Mouse (Mus musculus) embryonic facial prominence, embryonic 11.5 days (tissue): ENCODE data around the gene Wdr83. TPM values are rescaled to one million over a fixed set of nuclear protein-coding genes. Genes with fewer than 3 reads are reported as not detected.
"Not testable (repeated sequence)": the region's sequence is repeated elsewhere in the genome, so short reads cannot be mapped to it uniquely, and the experiment has no call there.

ENCODE experiments used
- ATAC-seq: fragments of 200-750 bp; cut with Nextera tagmentation; replicated peaks from 2 replicates; pipeline ENCODE4 v1.8.0; 2017; ENCODE audit warnings: low read depth; ENCODE audit not compliant: insufficient number of reproducible peaks, low FRiP score, low TSS enrichment
- DNase-seq: peaks from one replicate; pipeline ENCODE4 v3.0.0-alpha.2; 2015; ENCODE audit warnings: low spot score
- H3K27ac ChIP-seq: fragments of 300-500 bp; sonication (generic); replicated peaks from 2 replicates; pipeline ENCODE4 v1.5.1; 2014; ENCODE audit warnings: mild to moderate bottlenecking, low read depth, low read length, control low read depth
- H3K27me3 ChIP-seq: fragments of 300-500 bp; sonication (generic); 2 replicates; pipeline ENCODE4 v1.6.1; 2014; ENCODE audit warnings: mild to moderate bottlenecking, low read length, moderate library complexity, mixed read lengths; ENCODE audit not compliant: control insufficient read depth, insufficient read depth
- H3K36me3 ChIP-seq: fragments of 300-500 bp; sonication (generic); replicated peaks from 2 replicates; pipeline ENCODE4 v1.6.1; 2014; ENCODE audit warnings: low read depth, mild to moderate bottlenecking, low read length, moderate library complexity, mixed read lengths; ENCODE audit not compliant: control insufficient read depth, insufficient read depth
- H3K4me1 ChIP-seq: fragments of 300-500 bp; sonication (generic); 2 replicates; pipeline ENCODE4 v1.6.1; 2014; ENCODE audit warnings: low read length, mixed read lengths; ENCODE audit not compliant: control insufficient read depth, insufficient read depth
- H3K4me2 ChIP-seq: fragments of 300-500 bp; sonication (generic); 2 replicates; pipeline ENCODE4 v1.6.1; 2014; ENCODE audit warnings: low read depth, mild to moderate bottlenecking, control low read depth, low read length, moderate library complexity
- H3K4me3 ChIP-seq: fragments of 300-500 bp; sonication (generic); 2 replicates; pipeline ENCODE4 v1.5.1; 2014; ENCODE audit warnings: low read depth, low read length, control low read depth
- H3K9ac ChIP-seq: fragments of 300-500 bp; sonication (generic); replicated peaks from 2 replicates; pipeline ENCODE4 v1.6.1; 2014; ENCODE audit warnings: mild to moderate bottlenecking, control low read depth, low read length
- H3K9me3 ChIP-seq: fragments of 300-500 bp; sonication (generic); replicated peaks from 2 replicates; pipeline ENCODE4 v1.6.1; 2016; ENCODE audit warnings: mild to moderate bottlenecking, low read length, inconsistent platforms, mixed read lengths; ENCODE audit not compliant: control insufficient read depth
- WGBS: fragments of 180-500 bp; shearing (Covaris S2); extraction: QIAGEN DNeasy Blood & Tissue Kit; methylation state at CpG from one replicate; pipeline ENCODE4 v1.1.7; 2014; 5-methylcytosine and 5-hydroxymethylcytosine counted together
- polyA plus RNA-seq: library from polyadenylated mRNA; unstranded; fragments of >200 nt; fragmentation: Nextera tagmentation; extraction: Ambion mirVana; gene quantifications from 2 replicates; pipeline ENCODE4 v1.2.1, GENCODE M21; 2014

Gene Wdr83
- polyA plus RNA-seq, 1 experiment from 2014 or later, result 48.6 TPM

GRCm38 (mm10) chr8:85086238-85086637, 5.1 kb upstream of the Wdr83 start:
- Histone ChIP-seq H3K4me2 (no peak overlapping the region), H3K9ac (no peak overlapping the region), H3K36me3 (peaks cover 2% of the 10 kb centered on the region; the same call in 1 of the 2 replicates), H3K27ac (no peak overlapping the region), H3K4me1 (no peaks in the 10 kb centered on the region; the same call in 1 of the 2 replicates), H3K27me3 (no peaks in the 10 kb centered on the region), H3K9me3 (no peaks in the 10 kb centered on the region), H3K4me3 (no peak overlapping the region)
- DNase-seq, result no peak
- 79% methylated on average over 3 of the region's 3 CpGs for WGBS
- no peak for ATAC-seq

- DNase-seq (no peak), ATAC-seq (no peak)
- H3K36me3 ChIP-seq, result peaks cover 2% of the 10 kb centered on the region; the same call in 1 of the 2 replicates
- H3K4me3 ChIP-seq, result no peak overlapping the region
- no peaks in the 10 kb centered on the region; the same call in 1 of the 2 replicates for H3K4me1 ChIP-seq
- no peak overlapping the region for H3K9ac ChIP-seq
- H3K4me2 ChIP-seq, result no peak overlapping the region
- H3K27me3 ChIP-seq, result no peaks in the 10 kb centered on the region
- H3K9me3 ChIP-seq, result no peaks in the 10 kb centered on the region
- 96% methylated on average over 8 of the region's 8 CpGs for WGBS
- H3K27ac ChIP-seq, result no peak overlapping the region
Measured at GRCm38 (mm10) chr8:85084633-85085032, 3.5 kb upstream of the Wdr83 start.

DNA sequence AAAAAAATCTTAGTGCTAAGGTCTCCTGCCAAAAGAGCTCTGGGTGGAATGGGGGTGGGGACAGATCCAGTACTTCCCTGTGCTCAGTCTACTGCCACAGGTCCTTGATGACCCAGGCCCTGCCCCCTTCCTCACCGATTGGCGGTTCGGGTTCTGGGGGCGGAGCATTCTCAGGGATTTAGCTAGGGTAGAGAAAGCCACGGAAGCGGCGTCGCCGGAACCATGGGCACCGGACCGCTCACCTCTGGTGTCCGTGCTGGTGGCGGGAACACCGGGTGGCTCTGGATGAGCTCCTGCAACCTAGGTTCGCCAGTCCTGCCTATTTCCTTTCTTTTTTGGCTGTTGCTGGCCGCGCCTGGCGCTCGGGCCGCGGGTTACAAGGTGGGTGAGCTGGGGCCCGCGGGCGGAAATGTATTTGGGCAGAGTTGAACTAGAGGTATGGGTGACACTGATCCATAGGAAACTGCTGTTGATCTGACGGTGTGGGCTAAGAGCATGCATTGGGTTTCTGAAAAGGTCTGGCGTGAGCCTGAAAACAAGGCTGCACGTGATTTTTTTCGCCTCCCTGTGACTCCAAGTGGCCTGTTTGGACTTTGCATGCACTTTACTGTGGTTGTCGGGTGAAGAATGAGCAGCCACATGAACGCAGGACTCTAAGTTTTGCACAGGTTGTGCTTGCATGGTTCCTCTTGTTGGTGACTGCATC, 2.2 kb upstream of the Wdr83 start, which contains the start of gene Man2b1:
TSS of gene Man2b1 (plus strand) at position 163 of the 706 bp plus-strand sequence.
- H3K9me3 ChIP-seq, result no peaks in the 10 kb centered on the region
- peak; percentile 81 for DNase-seq
- peak within 1 kb of the TSS; percentile 53 for H3K4me3 ChIP-seq
- no peaks in the 10 kb centered on the region; the same call in 1 of the 2 replicates for H3K4me1 ChIP-seq
- peak; percentile 66 for ATAC-seq
- no peaks in the 10 kb centered on the region for H3K27me3 ChIP-seq
- peak within 1 kb of the TSS; percentile 60 for H3K4me2 ChIP-seq
- peak within 1 kb of the TSS; percentile 68 for H3K9ac ChIP-seq
- H3K27ac ChIP-seq, result no peak within 1 kb of the TSS
- 1% methylated on average over 30 of the region's 30 CpGs for whole genome bisulfite sequencing
- peaks cover 2% of the 10 kb centered on the region; the same call in 1 of the 2 replicates for H3K36me3 ChIP-seq

DNA sequence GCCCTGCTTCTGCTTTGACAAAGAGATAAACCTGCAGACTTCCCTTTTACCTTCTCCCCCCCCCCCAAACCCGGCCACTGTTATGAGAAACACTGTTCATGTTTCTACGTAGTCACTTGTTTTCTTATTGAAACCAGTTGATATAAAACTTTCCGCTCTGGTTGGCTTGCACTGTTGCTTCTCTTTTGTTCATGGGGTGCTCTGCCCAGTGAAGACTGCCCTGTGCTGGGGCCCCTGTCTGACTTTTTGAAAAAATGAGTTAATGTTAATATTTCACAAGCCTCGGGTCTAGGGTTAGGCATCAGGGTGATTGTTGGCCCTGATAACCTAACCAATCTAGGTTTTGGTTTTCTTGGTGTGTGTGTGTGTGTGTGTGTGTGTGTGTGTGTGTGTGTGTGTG, 1.1 kb upstream of the Wdr83 start:
- WGBS, result 93% methylated on average over 4 of the region's 4 CpGs
- not testable (repeated sequence) for DNase-seq

GRCm38 (mm10) chr8:85080532-85081215, 432 bp downstream of the Wdr83 start, which contains the start of gene Wdr83os:
Gene Wdr83os, plus strand, starts transcription at chr8:85080740.
- ATAC-seq (no peak), DNase-seq (peak; percentile 79)
- under 1% methylated on average over 30 of the region's 30 CpGs for WGBS
- H3K4me1 ChIP-seq, result no peaks in the 10 kb centered on the region; the same call in 1 of the 2 replicates
- no peak within 1 kb of the TSS for H3K27ac ChIP-seq
- H3K9ac ChIP-seq, result peak within 1 kb of the TSS; percentile 89
- H3K27me3 ChIP-seq, result no peaks in the 10 kb centered on the region
- H3K4me3 ChIP-seq, result peak within 1 kb of the TSS; percentile 90
- no peaks in the 10 kb centered on the region for H3K9me3 ChIP-seq
- H3K4me2 ChIP-seq, result peak within 1 kb of the TSS; percentile 85
- H3K36me3 ChIP-seq, result no peaks in the 10 kb centered on the region; the same call in 1 of the 2 replicates

More for the DNA sequence above, 1.1 kb upstream of the Wdr83 start:
- H3K4me3 ChIP-seq, H3K4me1 ChIP-seq, H3K9ac ChIP-seq, H3K27me3 ChIP-seq, ATAC-seq, H3K36me3 ChIP-seq, H3K27ac ChIP-seq, H3K4me2 ChIP-seq, H3K9me3 ChIP-seq: not testable (repeated sequence)

- Histone ChIP-seq H3K36me3 (no peaks in the 10 kb centered on the region; the same call in 1 of the 2 replicates), H3K4me3 (peak overlapping the region; percentile 90), H3K9me3 (no peaks in the 10 kb centered on the region), H3K27ac (no peak overlapping the region), H3K4me2 (peak overlapping the region; percentile 85), H3K9ac (peak overlapping the region; percentile 89), H3K27me3 (no peaks in the 10 kb centered on the region), H3K4me1 (no peaks in the 10 kb centered on the region; the same call in 1 of the 2 replicates)
- ATAC-seq, result no peak
- no peak for DNase-seq
- WGBS, result under 1% methylated on average over 25 of the region's 25 CpGs
Measured at GRCm38 (mm10) chr8:85080214-85080531, 933 bp downstream of the Wdr83 start.

DNA sequence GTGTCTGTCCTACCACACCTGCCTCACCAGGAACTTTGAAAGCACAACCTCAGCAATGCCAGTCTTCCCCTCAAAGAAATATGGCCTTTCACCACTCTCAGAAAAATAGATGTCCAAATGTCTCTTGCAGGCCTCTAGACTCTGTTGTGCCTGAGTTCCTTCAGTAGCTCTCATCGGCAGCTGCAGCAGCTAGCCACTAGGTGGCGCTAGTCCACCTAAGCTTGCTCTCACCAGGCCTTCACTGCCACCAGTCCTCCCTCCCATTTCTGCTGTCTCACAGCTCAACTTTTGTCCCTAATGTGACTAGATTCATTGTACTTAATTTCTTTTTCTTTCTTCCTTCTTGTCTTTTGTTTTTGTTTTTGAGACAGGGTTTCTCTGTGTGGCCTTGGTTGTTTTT, 4.1 kb downstream of the Wdr83 start:
- 0% methylated on average over 2 of the region's 2 CpGs for WGBS
- ATAC-seq, result no peak
- H3K36me3 ChIP-seq, result no peaks in the 10 kb centered on the region; the same call in 1 of the 2 replicates

DNA sequence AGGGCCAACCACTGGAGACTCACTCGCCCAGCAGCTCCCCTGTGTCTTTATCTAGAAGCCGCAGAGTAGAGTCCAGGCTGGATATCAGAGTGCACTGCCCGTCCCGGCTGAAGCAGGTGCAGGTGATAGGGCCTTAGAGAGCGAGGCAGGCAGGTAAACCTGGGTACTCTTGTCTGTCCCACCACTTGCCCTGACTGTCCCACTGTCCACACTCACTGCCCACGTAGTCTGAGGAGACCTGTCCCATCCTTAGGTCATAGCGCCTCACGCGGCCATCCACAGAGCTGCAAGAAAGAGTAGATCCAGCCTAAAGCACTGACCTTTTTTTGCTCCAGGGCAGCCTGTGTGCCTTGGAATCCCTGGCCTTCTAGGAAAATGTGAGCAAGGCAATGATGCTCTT, 5.1 kb downstream of the Wdr83 start:
- no peaks in the 10 kb centered on the region for H3K4me1 ChIP-seq
- no peaks in the 10 kb centered on the region for H3K9me3 ChIP-seq
- DNase-seq, result no peak
- ATAC-seq, result no peak
- no peaks in the 10 kb centered on the region; the same call in 1 of the 2 replicates for H3K36me3 ChIP-seq
- H3K4me3 ChIP-seq, result no peak overlapping the region
- H3K27me3 ChIP-seq, result no peaks in the 10 kb centered on the region
- no peak overlapping the region for H3K4me2 ChIP-seq
- H3K27ac ChIP-seq, result no peak overlapping the region
- 80% methylated on average over 9 of the region's 9 CpGs for WGBS
- H3K9ac ChIP-seq, result no peak overlapping the region

More for the DNA sequence above, 4.1 kb downstream of the Wdr83 start:
- Histone ChIP-seq H3K27ac (no peak overlapping the region), H3K9ac (no peak overlapping the region), H3K4me1 (no peaks in the 10 kb centered on the region), H3K9me3 (no peaks in the 10 kb centered on the region), H3K4me2 (no peak overlapping the region), H3K4me3 (no peak overlapping the region), H3K27me3 (no peaks in the 10 kb centered on the region)
- DNase-seq, result peak; percentile 91
